Mouse (Mus musculus) limb, embryonic 13.5 days (tissue): ENCODE data around the gene Lef1. TPM values are rescaled to one million over a fixed set of nuclear protein-coding genes. Genes with fewer than 3 reads are reported as not detected.

ENCODE experiments used
- ATAC-seq: fragments of 200-750 bp; cut with Nextera tagmentation; 2 replicates; pipeline ENCODE4 v1.8.0; 2017; ENCODE audit warnings: low read depth, moderate number of reproducible peaks, moderate TSS enrichment; ENCODE audit not compliant: low FRiP score
- H3K27ac ChIP-seq: fragments of 300-500 bp; sonication (generic); 2 replicates; pipeline ENCODE4 v1.5.1; 2015; ENCODE audit warnings: inconsistent platforms, mild to moderate bottlenecking, moderate library complexity
- H3K27me3 ChIP-seq: fragments of 300-500 bp; sonication (generic); 2 replicates; pipeline ENCODE4 v1.6.1; 2015; ENCODE audit warnings: mild to moderate bottlenecking, inconsistent platforms
- H3K36me3 ChIP-seq: fragments of 300-500 bp; sonication (generic); 2 replicates; pipeline ENCODE4 v1.6.1; 2015; ENCODE audit warnings: inconsistent platforms, mild to moderate bottlenecking, moderate library complexity
- H3K4me1 ChIP-seq: fragments of 300-500 bp; sonication (generic); 2 replicates; pipeline ENCODE4 v1.6.1; 2015; ENCODE audit warnings: inconsistent platforms
- H3K4me2 ChIP-seq: fragments of 300-500 bp; sonication (generic); replicated peaks from 2 replicates; pipeline ENCODE4 v1.6.1; 2015; ENCODE audit warnings: inconsistent platforms, mild to moderate bottlenecking, moderate library complexity
- H3K4me3 ChIP-seq: fragments of 300-500 bp; sonication (generic); 2 replicates; pipeline ENCODE4 v1.5.1; 2015; ENCODE audit warnings: moderate library complexity, mild to moderate bottlenecking, inconsistent platforms
- H3K9ac ChIP-seq: fragments of 300-500 bp; sonication (generic); 2 replicates; pipeline ENCODE4 v1.6.1; 2015; ENCODE audit warnings: mild to moderate bottlenecking, inconsistent platforms
- H3K9me3 ChIP-seq: fragments of 300-500 bp; sonication (generic); 2 replicates; pipeline ENCODE4 v1.6.1; 2016; ENCODE audit warnings: inconsistent platforms
- WGBS: fragments of 180-500 bp; shearing (Covaris S2); methylation state at CpG from one replicate; pipeline ENCODE4 v1.1.7; 2015; 5-methylcytosine and 5-hydroxymethylcytosine counted together
- polyA plus RNA-seq: library from polyadenylated mRNA; unstranded; fragments of >200 nt; fragmentation: Nextera tagmentation; extraction: Ambion mirVana; gene quantifications from 2 replicates; pipeline ENCODE4 v1.2.1, GENCODE M21; 2015

Gene Lef1
- 47.9 and 52.0 TPM in 2 replicates for polyA plus RNA-seq

- Histone ChIP-seq H3K4me3 (peak within 1 kb of the TSS; percentile 70), H3K27me3 (peaks cover 44% of the 10 kb centered on the region), H3K27ac (peak within 1 kb of the TSS; percentile 77), H3K9ac (peak within 1 kb of the TSS; percentile 90), H3K9me3 (no peaks in the 10 kb centered on the region), H3K36me3 (no peaks in the 10 kb centered on the region; the same call in 1 of the 2 replicates), H3K4me2 (peak within 1 kb of the TSS; percentile 95), H3K4me1 (peaks cover 50% of the 10 kb centered on the region)
- WGBS: under 1% methylated on average over 61 of the region's 69 CpGs
- ATAC-seq: peak; percentile 57
Observed at GRCm38 (mm10) chr3:131110191-131111150, at the start of gene Lef1. Lef1 (plus strand) TSS chr3:131110471.

GRCm38 (mm10) chr3:131065001-131065400 lies 45.3 kb upstream of the Lef1 start:
- H3K4me2 ChIP-seq: no peak overlapping the region
- 77% methylated on average over 9 of the region's 9 CpGs for WGBS
- H3K4me1 ChIP-seq: peaks cover 10% of the 10 kb centered on the region
- H3K27ac ChIP-seq: no peak overlapping the region
- H3K9me3 ChIP-seq: no peaks in the 10 kb centered on the region
- no peak for ATAC-seq
- no peak overlapping the region for H3K4me3 ChIP-seq
- no peaks in the 10 kb centered on the region for H3K36me3 ChIP-seq
- H3K9ac ChIP-seq: no peak overlapping the region
- H3K27me3 ChIP-seq: no peaks in the 10 kb centered on the region

GRCm38 (mm10) chr3:131066171-131066570 lies 44.1 kb upstream of the Lef1 start:
- 12% methylated on average over 8 of the region's 8 CpGs for WGBS
- H3K9ac ChIP-seq: no peak overlapping the region
- no peak overlapping the region for H3K27ac ChIP-seq
- ATAC-seq: no peak
- no peaks in the 10 kb centered on the region for H3K9me3 ChIP-seq
- peak overlapping the region; percentile 42 for H3K4me2 ChIP-seq
- H3K36me3 ChIP-seq: no peaks in the 10 kb centered on the region
- H3K4me3 ChIP-seq: no peak overlapping the region
- H3K4me1 ChIP-seq: peaks cover 10% of the 10 kb centered on the region
- no peaks in the 10 kb centered on the region for H3K27me3 ChIP-seq

GRCm38 (mm10) chr3:131068000-131068399 lies 42.3 kb upstream of the Lef1 start:
- Histone ChIP-seq H3K4me1 (peaks cover 10% of the 10 kb centered on the region), H3K27me3 (no peaks in the 10 kb centered on the region), H3K36me3 (no peaks in the 10 kb centered on the region), H3K4me3 (no peak overlapping the region), H3K9me3 (no peaks in the 10 kb centered on the region), H3K27ac (no peak overlapping the region), H3K9ac (no peak overlapping the region), H3K4me2 (no peak overlapping the region)
- no peak for ATAC-seq
- WGBS: 86% methylated on average over 5 of the region's 5 CpGs

- ATAC-seq: no peak
- no peak overlapping the region for H3K9ac ChIP-seq
- H3K27ac ChIP-seq: no peak overlapping the region
- no peaks in the 10 kb centered on the region for H3K9me3 ChIP-seq
- H3K4me1 ChIP-seq: peaks cover 10% of the 10 kb centered on the region
- H3K27me3 ChIP-seq: no peaks in the 10 kb centered on the region
- H3K4me3 ChIP-seq: no peak overlapping the region
- no peak overlapping the region for H3K4me2 ChIP-seq
- no peaks in the 10 kb centered on the region for H3K36me3 ChIP-seq
- 62% methylated on average over 7 of the region's 7 CpGs for WGBS
Observed at GRCm38 (mm10) chr3:131070210-131070609, 40.1 kb upstream of the Lef1 start.

- H3K4me3 ChIP-seq: no peak overlapping the region
- 32% methylated on average over 4 of the region's 4 CpGs for WGBS
- H3K9me3 ChIP-seq: no peaks in the 10 kb centered on the region
- no peak overlapping the region for H3K4me2 ChIP-seq
- no peak for ATAC-seq
- H3K4me1 ChIP-seq: no peaks in the 10 kb centered on the region
- no peaks in the 10 kb centered on the region for H3K36me3 ChIP-seq
- H3K27me3 ChIP-seq: no peaks in the 10 kb centered on the region
- no peak overlapping the region for H3K9ac ChIP-seq
- no peak overlapping the region for H3K27ac ChIP-seq
Observed at GRCm38 (mm10) chr3:131072661-131073060, 37.6 kb upstream of the Lef1 start.

- H3K4me3 ChIP-seq: no peak overlapping the region
- H3K9ac ChIP-seq: no peak overlapping the region
- WGBS: 81% methylated on average over 4 of the region's 4 CpGs
- H3K4me2 ChIP-seq: no peak overlapping the region
- no peak for ATAC-seq
- H3K9me3 ChIP-seq: no peaks in the 10 kb centered on the region
- no peaks in the 10 kb centered on the region for H3K4me1 ChIP-seq
- H3K27ac ChIP-seq: no peak overlapping the region
- no peaks in the 10 kb centered on the region for H3K27me3 ChIP-seq
- H3K36me3 ChIP-seq: no peaks in the 10 kb centered on the region
Observed at GRCm38 (mm10) chr3:131073946-131074345, 36.3 kb upstream of the Lef1 start.

GRCm38 (mm10) chr3:131078041-131078621 lies 32.1 kb upstream of the Lef1 start:
- Histone ChIP-seq H3K9me3 (no peaks in the 10 kb centered on the region), H3K36me3 (no peaks in the 10 kb centered on the region), H3K27me3 (no peaks in the 10 kb centered on the region), H3K9ac (no peak overlapping the region), H3K27ac (no peak overlapping the region), H3K4me1 (no peaks in the 10 kb centered on the region), H3K4me2 (no peak overlapping the region), H3K4me3 (no peak overlapping the region)
- WGBS: 88% methylated on average over 6 of the region's 6 CpGs
- no peak for ATAC-seq

- WGBS: 45% methylated on average over 5 of the region's 5 CpGs
- no peak overlapping the region for H3K4me2 ChIP-seq
- H3K9ac ChIP-seq: no peak overlapping the region
- no peak for ATAC-seq
- no peaks in the 10 kb centered on the region for H3K4me1 ChIP-seq
- H3K9me3 ChIP-seq: no peaks in the 10 kb centered on the region
- H3K4me3 ChIP-seq: no peak overlapping the region
- H3K36me3 ChIP-seq: no peaks in the 10 kb centered on the region
- H3K27ac ChIP-seq: no peak overlapping the region
- peaks cover 1% of the 10 kb centered on the region; the same call in 1 of the 2 replicates for H3K27me3 ChIP-seq
Observed at GRCm38 (mm10) chr3:131078719-131079118, 31.6 kb upstream of the Lef1 start.

- Histone ChIP-seq H3K4me3 (no peak overlapping the region), H3K27ac (no peak overlapping the region), H3K27me3 (peaks cover 31% of the 10 kb centered on the region), H3K4me2 (no peak overlapping the region), H3K9me3 (no peaks in the 10 kb centered on the region), H3K36me3 (no peaks in the 10 kb centered on the region), H3K4me1 (peaks cover 6% of the 10 kb centered on the region; the same call in 1 of the 2 replicates), H3K9ac (no peak overlapping the region)
- WGBS: 69% methylated on average over 6 of the region's 6 CpGs
- no peak for ATAC-seq
Observed at GRCm38 (mm10) chr3:131083722-131084121, 26.5 kb upstream of the Lef1 start.

GRCm38 (mm10) chr3:131084718-131085561 lies 25.3 kb upstream of the Lef1 start:
- Histone ChIP-seq H3K36me3 (no peaks in the 10 kb centered on the region), H3K9ac (peak overlapping the region; percentile 48; the same call in 1 of the 2 replicates), H3K9me3 (no peaks in the 10 kb centered on the region), H3K27ac (no peak overlapping the region), H3K4me1 (peaks cover 6% of the 10 kb centered on the region; the same call in 1 of the 2 replicates), H3K4me3 (peak overlapping the region; percentile 39), H3K4me2 (peak overlapping the region; percentile 69), H3K27me3 (peaks cover 31% of the 10 kb centered on the region)
- ATAC-seq: no peak
- 7% methylated on average over 30 of the region's 30 CpGs for WGBS
